Mouse (Mus musculus): ENCODE results near the gene Ednrb. TPM values are rescaled to one million over a fixed set of nuclear protein-coding genes. Genes with fewer than 3 reads are reported as not detected.
A peak's percentile ranks its signal among the peaks of the same experiment; 100 is the strongest.

Gene Ednrb
- polyA plus RNA-seq, 1 experiment, result 28.9 TPM

DNA sequence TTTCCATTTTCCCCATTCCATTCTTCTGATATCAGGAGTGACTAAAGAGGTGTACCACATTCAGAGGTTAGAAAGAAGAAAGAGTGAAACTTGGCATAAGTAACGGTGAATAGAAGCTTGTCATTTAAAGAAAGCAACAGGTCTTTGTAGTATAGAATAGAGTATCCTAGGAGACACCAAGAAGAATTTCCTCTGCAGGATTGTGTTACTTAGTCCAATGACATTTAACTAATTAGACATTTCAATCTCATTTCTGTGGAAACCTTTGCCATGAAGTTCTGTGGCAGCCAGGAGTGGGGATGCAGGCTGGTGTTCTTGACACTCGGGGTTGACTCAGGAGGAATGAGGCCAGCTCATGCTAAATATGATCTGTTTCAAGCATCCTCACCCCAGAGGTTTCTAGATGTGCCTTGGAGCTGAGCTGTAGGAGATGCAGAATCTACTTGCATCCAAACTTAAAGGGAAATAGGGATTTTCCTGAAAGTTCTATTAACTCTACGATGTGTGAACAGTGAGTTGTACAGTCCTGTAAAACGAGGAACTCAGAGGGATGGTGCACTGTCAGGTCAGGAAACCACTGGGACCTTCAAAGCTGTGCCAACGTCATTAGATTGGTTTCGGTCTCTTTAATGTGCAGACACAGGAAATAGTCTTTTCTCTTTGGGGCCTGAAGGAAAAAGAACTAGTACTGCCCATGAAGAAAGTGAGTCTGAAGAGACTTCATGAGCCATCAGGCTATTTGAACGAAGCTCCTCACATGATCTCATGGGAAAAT lies 6.1 kb upstream of the Ednrb start:
- TF ChIP-seq POLR2A (IDR thresholded peaks at IDR 0.05; ENCODE audit: extremely low read depth, insufficient read depth, low read length) (no peak), CTCF (IDR thresholded peaks at IDR 0.05; ENCODE audit: extremely low read depth, insufficient read depth, low read length) (no peak)
- Histone ChIP-seq H3K27ac (ENCODE audit: insufficient read depth, low read length) (no peak overlapping the region), H3K4me3 (ENCODE audit: insufficient read depth, low read length) (no peak overlapping the region), H3K4me1 (ENCODE audit: control insufficient read depth, insufficient read depth, low read length) (no peaks in the 10 kb centered on the region)

DNA sequence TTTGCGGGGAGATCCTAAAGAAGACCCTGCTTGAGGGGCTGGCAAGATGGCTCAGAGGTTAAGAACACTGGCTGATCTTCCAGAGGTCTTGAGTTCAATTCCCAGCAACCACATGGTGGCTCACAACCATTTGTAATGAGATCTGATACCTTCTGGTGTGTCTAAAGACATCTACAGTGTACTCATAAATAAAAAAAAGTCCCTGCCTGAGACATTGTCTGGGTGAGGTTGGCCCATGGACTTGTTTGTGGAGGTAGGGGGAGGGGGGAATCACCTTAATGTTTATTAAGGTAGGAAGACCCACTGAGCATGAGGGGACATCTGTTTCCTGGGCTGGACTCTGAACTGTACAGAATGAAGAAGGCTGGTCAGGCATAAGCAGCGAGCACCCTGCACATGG lies 1.5 kb upstream of the Ednrb start:
- Histone ChIP-seq H3K27ac (ENCODE audit: insufficient read depth, low read length) (no peak overlapping the region), H3K4me3 (ENCODE audit: insufficient read depth, low read length) (no peak overlapping the region), H3K4me1 (ENCODE audit: control insufficient read depth, insufficient read depth, low read length) (no peaks in the 10 kb centered on the region)
- TF ChIP-seq CTCF (IDR thresholded peaks at IDR 0.05; ENCODE audit: extremely low read depth, insufficient read depth, low read length) (no peak), POLR2A (IDR thresholded peaks at IDR 0.05; ENCODE audit: extremely low read depth, insufficient read depth, low read length) (no peak)

DNA sequence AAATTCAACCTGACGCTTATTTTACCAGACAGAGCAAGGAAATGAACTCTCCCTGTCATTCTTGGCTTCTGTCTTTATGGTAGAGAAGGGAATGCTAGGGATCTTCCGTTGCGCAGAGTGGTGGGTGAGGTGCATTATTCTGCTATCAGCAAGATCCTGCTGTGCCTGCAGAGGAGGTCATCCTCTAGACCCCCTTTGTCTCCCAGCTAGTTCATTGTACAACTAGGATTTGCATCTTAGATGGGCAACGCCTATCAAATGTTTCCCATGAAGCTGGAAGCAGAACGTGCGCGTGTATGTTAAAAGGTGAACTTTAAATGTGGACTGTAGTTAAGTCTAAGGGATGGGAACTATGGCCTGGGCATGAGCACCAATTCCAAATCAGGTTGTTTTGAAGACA lies 742 bp upstream of the Ednrb start:
- Histone ChIP-seq H3K4me1 (ENCODE audit: control insufficient read depth, insufficient read depth, low read length) (no peaks in the 10 kb centered on the region), H3K4me3 (ENCODE audit: insufficient read depth, low read length) (no peak overlapping the region), H3K27ac (ENCODE audit: insufficient read depth, low read length) (no peak overlapping the region)
- TF ChIP-seq POLR2A (IDR thresholded peaks at IDR 0.05; ENCODE audit: extremely low read depth, insufficient read depth, low read length), result no peak

DNA sequence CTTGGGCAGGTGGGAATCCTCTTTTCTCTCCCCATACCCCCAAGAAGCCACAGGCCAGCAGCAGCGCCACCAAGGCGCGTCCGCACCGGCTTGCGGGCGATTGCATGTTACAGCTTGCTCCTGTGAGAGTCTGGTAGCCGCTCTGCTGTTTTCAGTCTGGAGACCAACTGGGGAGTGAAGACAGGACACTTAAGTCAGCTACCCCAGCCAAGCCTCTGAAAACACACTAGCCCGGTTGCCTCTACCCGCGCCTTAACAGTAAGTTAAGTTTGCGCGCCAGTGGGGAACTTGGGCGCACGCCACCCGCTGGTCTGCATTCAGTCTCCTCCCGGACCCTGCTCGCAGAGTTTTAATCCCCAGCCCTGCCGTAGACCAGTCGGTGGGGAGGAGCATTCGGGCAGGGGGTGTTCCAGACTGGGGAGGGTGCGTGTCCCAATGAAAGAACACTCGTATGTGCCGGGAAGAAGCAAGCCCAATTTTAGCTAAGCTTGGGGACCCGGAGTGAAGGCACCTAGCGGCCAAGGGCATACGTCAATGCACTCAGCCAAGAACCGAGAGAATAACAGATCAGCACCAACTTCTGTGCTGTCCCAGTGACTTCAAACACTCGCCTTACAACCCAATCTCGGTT lies 716 bp downstream of the Ednrb start:
- H3K27ac ChIP-seq (ENCODE audit: insufficient read depth, low read length), result no peak overlapping the region
- H3K4me3 ChIP-seq (ENCODE audit: insufficient read depth, low read length), result peak overlapping the region; percentile 44
- H3K4me1 ChIP-seq (ENCODE audit: control insufficient read depth, insufficient read depth, low read length), result no peaks in the 10 kb centered on the region
- TF ChIP-seq POLR2A (IDR thresholded peaks at IDR 0.05; ENCODE audit: extremely low read depth, insufficient read depth, low read length) (no peak), CTCF (IDR thresholded peaks at IDR 0.05; ENCODE audit: extremely low read depth, insufficient read depth, low read length) (no peak)

GRCm38 (mm10) chr14:103842896-103843295 lies 1.3 kb downstream of the Ednrb start:
- H3K4me1 ChIP-seq (ENCODE audit: control insufficient read depth, insufficient read depth, low read length), result no peaks in the 10 kb centered on the region
- peak overlapping the region; percentile 44 for H3K4me3 ChIP-seq (ENCODE audit: insufficient read depth, low read length)
- H3K27ac ChIP-seq (ENCODE audit: insufficient read depth, low read length), result no peak overlapping the region
- TF ChIP-seq POLR2A (IDR thresholded peaks at IDR 0.05; ENCODE audit: extremely low read depth, insufficient read depth, low read length) (no peak), CTCF (IDR thresholded peaks at IDR 0.05; ENCODE audit: extremely low read depth, insufficient read depth, low read length) (no peak)

DNA sequence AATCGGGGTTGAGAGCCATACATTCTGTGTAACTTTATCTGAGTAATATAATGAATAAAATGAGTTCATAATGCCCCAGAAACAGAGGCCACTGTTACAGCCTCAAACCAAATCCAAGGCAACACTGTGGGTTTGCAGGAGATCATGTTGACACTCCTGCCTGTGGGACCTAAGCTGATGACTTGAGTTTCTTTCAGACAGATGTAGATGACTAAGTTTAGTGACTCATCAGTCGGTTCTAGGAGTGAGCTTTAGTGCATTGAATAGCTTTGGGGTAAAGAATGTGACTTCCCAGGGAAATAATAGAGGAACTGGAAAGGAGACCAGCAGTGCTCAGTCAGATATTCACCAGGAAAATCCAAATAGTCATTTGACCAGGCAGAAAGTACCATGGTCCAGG lies 3.8 kb downstream of the Ednrb start:
- Histone ChIP-seq H3K27ac (ENCODE audit: insufficient read depth, low read length) (no peak overlapping the region), H3K4me3 (ENCODE audit: insufficient read depth, low read length) (no peak overlapping the region), H3K4me1 (ENCODE audit: control insufficient read depth, insufficient read depth, low read length) (no peaks in the 10 kb centered on the region)
- TF ChIP-seq CTCF (IDR thresholded peaks at IDR 0.05; ENCODE audit: extremely low read depth, insufficient read depth, low read length) (no peak), POLR2A (IDR thresholded peaks at IDR 0.05; ENCODE audit: extremely low read depth, insufficient read depth, low read length) (no peak)

GRCm38 (mm10) chr14:103838887-103839286 lies 5.3 kb downstream of the Ednrb start:
- Histone ChIP-seq H3K27ac (ENCODE audit: insufficient read depth, low read length) (no peak overlapping the region), H3K4me1 (ENCODE audit: control insufficient read depth, insufficient read depth, low read length) (no peaks in the 10 kb centered on the region), H3K4me3 (ENCODE audit: insufficient read depth, low read length) (no peak overlapping the region)
- TF ChIP-seq POLR2A (IDR thresholded peaks at IDR 0.05; ENCODE audit: extremely low read depth, insufficient read depth, low read length) (no peak), CTCF (IDR thresholded peaks at IDR 0.05; ENCODE audit: extremely low read depth, insufficient read depth, low read length) (no peak)

- Histone ChIP-seq H3K27ac (ENCODE audit: insufficient read depth, low read length) (no peak overlapping the region), H3K4me3 (ENCODE audit: insufficient read depth, low read length) (no peak overlapping the region), H3K4me1 (ENCODE audit: control insufficient read depth, insufficient read depth, low read length) (no peaks in the 10 kb centered on the region)
- no peak for TF ChIP-seq POLR2A (IDR thresholded peaks at IDR 0.05; ENCODE audit: extremely low read depth, insufficient read depth, low read length)
- no peak for TF ChIP-seq CTCF (IDR thresholded peaks at IDR 0.05; ENCODE audit: extremely low read depth, insufficient read depth, low read length)
Measured at GRCm38 (mm10) chr14:103834589-103834988, 9.6 kb downstream of the Ednrb start.

GRCm38 (mm10) chr14:103834147-103834546 lies 10.1 kb downstream of the Ednrb start:
- H3K4me3 ChIP-seq (ENCODE audit: insufficient read depth, low read length), result no peak overlapping the region
- TF ChIP-seq CTCF (IDR thresholded peaks at IDR 0.05; ENCODE audit: extremely low read depth, insufficient read depth, low read length) (no peak), POLR2A (IDR thresholded peaks at IDR 0.05; ENCODE audit: extremely low read depth, insufficient read depth, low read length) (no peak)
- H3K4me1 ChIP-seq (ENCODE audit: control insufficient read depth, insufficient read depth, low read length), result no peaks in the 10 kb centered on the region
- H3K27ac ChIP-seq (ENCODE audit: insufficient read depth, low read length), result no peak overlapping the region

DNA sequence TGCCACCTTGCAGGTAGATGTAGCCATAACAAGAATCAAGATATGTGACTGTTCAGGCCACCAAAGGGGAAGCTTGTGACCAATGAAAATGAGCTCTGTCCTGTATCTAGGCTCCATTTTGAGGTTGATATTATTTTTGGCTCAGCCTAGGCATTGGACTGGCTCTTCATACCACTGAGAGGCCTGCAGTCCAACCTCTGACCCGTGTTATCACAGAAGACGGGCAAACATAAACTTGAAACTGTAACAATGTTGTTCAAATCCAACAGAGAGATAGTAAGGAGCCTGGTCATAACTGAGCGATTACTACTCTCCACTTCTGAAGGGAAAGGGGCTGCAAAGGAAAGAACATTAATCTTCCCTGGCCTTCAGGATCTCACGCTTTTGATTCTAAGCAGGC lies 11.7 kb downstream of the Ednrb start:
- no peak overlapping the region for H3K27ac ChIP-seq (ENCODE audit: insufficient read depth, low read length)
- no peak for TF ChIP-seq CTCF (IDR thresholded peaks at IDR 0.05; ENCODE audit: extremely low read depth, insufficient read depth, low read length)
- no peak for TF ChIP-seq POLR2A (IDR thresholded peaks at IDR 0.05; ENCODE audit: extremely low read depth, insufficient read depth, low read length)

More for the DNA sequence above, 11.7 kb downstream of the Ednrb start:
- no peaks in the 10 kb centered on the region for H3K4me1 ChIP-seq (ENCODE audit: control insufficient read depth, insufficient read depth, low read length)
- no peak overlapping the region for H3K4me3 ChIP-seq (ENCODE audit: insufficient read depth, low read length)
